Mouse (Mus musculus): Measurements from ENCODE around the gene Lancl3. TPM values are rescaled to one million over a fixed set of nuclear protein-coding genes. Genes with fewer than 3 reads are reported as not detected.
A peak's percentile ranks its signal among the peaks of the same experiment; 100 is the strongest.

Gene Lancl3
- polyA plus RNA-seq, 1 experiment from 2014 or later = 2.9 TPM

DNA sequence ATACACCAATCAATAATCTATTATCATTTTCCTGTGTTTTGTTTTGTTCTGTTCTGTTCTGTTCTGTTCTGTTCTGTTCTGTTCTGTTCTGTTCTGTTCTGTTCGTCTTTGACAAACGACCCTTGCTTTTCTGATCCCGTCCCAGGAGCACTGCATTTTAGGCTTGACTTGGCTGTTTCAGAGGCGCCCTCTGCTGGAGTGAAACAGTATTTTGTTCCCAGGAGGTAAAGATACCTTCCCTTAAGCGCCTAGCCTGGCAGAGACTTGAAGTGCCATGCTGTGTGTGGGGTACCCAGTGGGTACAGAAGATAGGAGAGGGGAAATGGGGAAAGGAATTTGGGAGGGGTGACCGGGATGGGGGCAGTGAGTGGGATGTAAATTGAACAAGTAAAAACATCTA is 21.5 kb downstream of the Lancl3 start:
- WGBS = 35% methylated on average over 6 of the region's 6 CpGs
- Histone ChIP-seq H3K27ac (ENCODE audit: low read depth, low read length) (no peak overlapping the region), H3K4me2 (ENCODE audit: low read length) (no peak overlapping the region), H3K36me3 (ENCODE audit: control insufficient read depth, insufficient read depth, low read length) (no peaks in the 10 kb centered on the region), H3K27me3 (replicated peaks; ENCODE audit: control insufficient read depth, insufficient read depth, low read length) (no peaks in the 10 kb centered on the region), H3K4me1 (ENCODE audit: control insufficient read depth, insufficient read depth, low read length) (no peaks in the 10 kb centered on the region), H3K9me3 (replicated peaks; ENCODE audit: control insufficient read depth, low read length) (no peaks in the 10 kb centered on the region), H3K4me3 (ENCODE audit: low read depth, low read length) (no peak overlapping the region), H3K9ac (ENCODE audit: low read length) (no peak overlapping the region)
- no peak for ATAC-seq
- DNase-seq (ENCODE audit: low spot score) = peak; percentile 59

DNA sequence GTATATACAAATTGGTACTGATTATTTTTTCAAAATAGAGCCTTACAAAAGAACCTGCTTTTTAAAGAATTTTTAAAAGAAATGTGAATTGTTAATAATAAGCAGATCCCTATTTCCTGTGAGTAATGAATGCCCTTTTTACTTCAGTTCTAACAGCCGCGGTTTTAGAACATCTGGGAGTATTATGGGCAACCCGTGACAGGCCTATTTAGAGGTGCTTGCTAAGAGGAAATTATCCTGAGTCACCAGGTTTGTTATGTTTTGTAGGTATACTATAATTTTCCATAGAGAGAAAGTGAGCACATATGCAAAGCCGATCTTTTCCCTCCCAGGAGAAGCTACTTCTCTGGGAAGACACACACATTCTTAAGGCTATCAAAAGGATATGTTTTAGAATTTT is 22.0 kb downstream of the Lancl3 start:
- H3K9ac ChIP-seq (ENCODE audit: low read length) = no peak overlapping the region
- 81% methylated on average over 4 of the region's 4 CpGs for WGBS
- H3K4me2 ChIP-seq (ENCODE audit: low read length) = no peak overlapping the region
- no peak overlapping the region for H3K27ac ChIP-seq (ENCODE audit: low read depth, low read length)
- no peaks in the 10 kb centered on the region for H3K36me3 ChIP-seq (ENCODE audit: control insufficient read depth, insufficient read depth, low read length)
- DNase-seq (ENCODE audit: low spot score) (no peak), ATAC-seq (no peak)
- H3K4me1 ChIP-seq (ENCODE audit: control insufficient read depth, insufficient read depth, low read length) = no peaks in the 10 kb centered on the region
- H3K9me3 ChIP-seq (replicated peaks; ENCODE audit: control insufficient read depth, low read length) = no peaks in the 10 kb centered on the region
- no peak overlapping the region for H3K4me3 ChIP-seq (ENCODE audit: low read depth, low read length)
- no peaks in the 10 kb centered on the region for H3K27me3 ChIP-seq (replicated peaks; ENCODE audit: control insufficient read depth, insufficient read depth, low read length)

DNA sequence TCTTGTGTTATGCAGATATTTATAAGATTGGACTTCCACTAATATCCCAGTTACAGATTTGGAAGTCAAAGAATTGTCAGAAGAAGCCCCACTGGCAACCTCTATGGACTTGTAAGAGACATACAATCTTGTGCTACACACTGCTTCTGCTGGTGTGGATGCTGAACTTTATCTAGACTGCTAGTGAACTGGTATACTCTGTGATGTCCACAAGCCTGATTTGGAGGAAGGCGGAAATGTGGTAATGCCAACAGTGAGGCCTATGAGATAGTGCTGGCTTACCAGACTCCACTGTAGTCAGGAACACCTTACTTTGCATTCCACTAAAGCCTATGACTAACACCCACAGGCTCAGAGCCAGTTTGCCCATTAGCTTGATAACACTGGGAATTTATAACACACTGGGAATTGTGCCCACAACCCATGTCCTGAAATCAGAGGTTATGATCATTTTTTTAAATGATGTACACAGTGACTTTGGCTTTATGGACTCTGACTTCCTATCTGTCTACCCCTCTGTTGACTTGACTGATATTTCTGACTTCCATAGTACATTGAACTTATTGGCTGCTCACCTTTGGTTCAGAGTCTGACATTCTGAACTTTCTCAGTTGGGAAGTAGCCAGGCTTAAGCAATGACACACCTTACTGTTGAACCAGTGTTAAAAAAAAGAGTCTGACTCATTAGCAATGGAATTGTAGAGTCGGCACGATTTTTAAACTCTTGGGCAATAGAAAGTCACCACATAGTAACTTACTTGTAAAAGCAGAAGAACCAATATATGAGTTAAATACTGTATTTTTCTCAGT is 22.9 kb downstream of the Lancl3 start:
- ATAC-seq = no peak
- no peak overlapping the region for H3K27ac ChIP-seq (ENCODE audit: low read depth, low read length)
- no peaks in the 10 kb centered on the region for H3K27me3 ChIP-seq (replicated peaks; ENCODE audit: control insufficient read depth, insufficient read depth, low read length)
- no peaks in the 10 kb centered on the region for H3K4me1 ChIP-seq (ENCODE audit: control insufficient read depth, insufficient read depth, low read length)
- no peak for DNase-seq (ENCODE audit: low spot score)
- WGBS = 92% methylated on average over 3 of the region's 3 CpGs
- H3K9ac ChIP-seq (ENCODE audit: low read length) = no peak overlapping the region
- no peak overlapping the region for H3K4me2 ChIP-seq (ENCODE audit: low read length)
- no peaks in the 10 kb centered on the region for H3K9me3 ChIP-seq (replicated peaks; ENCODE audit: control insufficient read depth, low read length)
- no peaks in the 10 kb centered on the region for H3K36me3 ChIP-seq (ENCODE audit: control insufficient read depth, insufficient read depth, low read length)
- H3K4me3 ChIP-seq (ENCODE audit: low read depth, low read length) = no peak overlapping the region

DNA sequence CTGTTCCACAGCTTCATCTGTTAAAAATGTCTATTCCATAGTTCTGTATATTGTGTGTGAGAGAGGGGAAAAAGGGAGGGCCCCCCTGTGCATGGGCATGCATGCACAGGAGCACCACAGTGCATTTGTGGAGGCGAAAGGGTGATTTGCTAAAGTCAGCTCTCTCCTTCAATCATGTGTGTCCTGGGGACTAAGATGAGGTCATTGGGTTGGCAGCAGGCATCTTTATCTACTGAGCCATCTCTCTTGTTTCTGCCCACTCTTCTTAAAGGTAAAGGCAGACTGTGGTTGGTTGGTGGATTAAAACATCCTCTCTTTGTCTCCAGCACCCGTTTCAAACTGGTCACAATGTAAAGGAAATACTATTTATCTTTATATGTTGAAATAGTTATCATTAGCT is 27.4 kb downstream of the Lancl3 start:
- no peaks in the 10 kb centered on the region for H3K36me3 ChIP-seq (ENCODE audit: control insufficient read depth, insufficient read depth, low read length)
- no peak overlapping the region for H3K4me3 ChIP-seq (ENCODE audit: low read depth, low read length)
- DNase-seq (ENCODE audit: low spot score) = no peak
- no peaks in the 10 kb centered on the region for H3K9me3 ChIP-seq (replicated peaks; ENCODE audit: control insufficient read depth, low read length)
- no peaks in the 10 kb centered on the region for H3K4me1 ChIP-seq (ENCODE audit: control insufficient read depth, insufficient read depth, low read length)
- no peak overlapping the region for H3K9ac ChIP-seq (ENCODE audit: low read length)
- H3K4me2 ChIP-seq (ENCODE audit: low read length) = no peak overlapping the region
- no peak for ATAC-seq
- no peak overlapping the region for H3K27ac ChIP-seq (ENCODE audit: low read depth, low read length)
- 78% methylated on average over 2 of the region's 2 CpGs for WGBS
- H3K27me3 ChIP-seq (replicated peaks; ENCODE audit: control insufficient read depth, insufficient read depth, low read length) = no peaks in the 10 kb centered on the region

DNA sequence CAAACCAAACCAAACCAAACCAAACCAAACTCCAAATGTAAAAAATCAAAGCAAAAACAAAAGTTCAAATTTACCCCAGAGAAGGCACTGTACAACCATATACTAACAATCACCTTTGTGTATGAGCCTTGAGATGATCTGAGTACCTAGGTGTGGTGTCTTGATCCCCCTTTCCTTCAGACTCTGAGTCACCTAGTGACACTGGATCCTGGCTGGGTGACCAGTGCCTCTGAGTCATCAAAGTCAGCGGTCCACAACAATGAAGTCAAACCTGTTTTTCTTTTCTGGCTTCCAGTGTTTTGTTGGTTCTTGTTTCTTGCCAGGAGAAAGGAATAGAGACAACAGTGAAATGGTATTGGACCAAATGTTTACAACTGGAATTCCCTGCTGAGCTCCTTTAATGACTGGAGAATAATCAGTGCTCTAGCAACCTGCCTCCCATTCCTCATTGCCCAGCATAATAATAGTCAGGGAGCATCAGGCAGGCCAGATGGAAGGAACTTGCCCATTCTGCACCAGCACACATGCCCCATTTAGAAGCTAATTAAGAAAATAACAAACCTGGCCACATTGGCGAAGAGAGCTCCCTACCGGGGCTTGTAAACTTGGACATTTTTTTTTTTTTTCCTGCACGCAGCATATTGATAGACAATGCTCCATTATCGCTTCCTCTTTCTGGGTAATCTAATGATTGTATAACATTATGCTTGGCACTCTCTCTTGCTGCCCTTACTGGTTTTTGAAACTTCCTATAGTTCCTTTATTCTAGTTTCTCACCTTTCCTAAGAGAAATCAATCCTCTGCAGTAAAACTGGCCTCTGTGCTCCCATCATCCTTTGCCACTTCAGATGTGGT is 41.3 kb downstream of the Lancl3 start:
- H3K4me1 ChIP-seq (ENCODE audit: control insufficient read depth, insufficient read depth, low read length) = no peaks in the 10 kb centered on the region
- 52% methylated on average over 5 of the region's 5 CpGs for WGBS
- no peak overlapping the region for H3K4me2 ChIP-seq (ENCODE audit: low read length)
- H3K36me3 ChIP-seq (ENCODE audit: control insufficient read depth, insufficient read depth, low read length) = no peaks in the 10 kb centered on the region
- H3K27me3 ChIP-seq (replicated peaks; ENCODE audit: control insufficient read depth, insufficient read depth, low read length) = no peaks in the 10 kb centered on the region
- H3K9me3 ChIP-seq (replicated peaks; ENCODE audit: control insufficient read depth, low read length) = no peaks in the 10 kb centered on the region
- no peak overlapping the region for H3K27ac ChIP-seq (ENCODE audit: low read depth, low read length)
- no peak overlapping the region for H3K4me3 ChIP-seq (ENCODE audit: low read depth, low read length)
- no peak overlapping the region for H3K9ac ChIP-seq (ENCODE audit: low read length)
- ATAC-seq (peak; percentile 64; the same call in 1 of the 2 replicates), DNase-seq (ENCODE audit: low spot score) (peak; percentile 56)

DNA sequence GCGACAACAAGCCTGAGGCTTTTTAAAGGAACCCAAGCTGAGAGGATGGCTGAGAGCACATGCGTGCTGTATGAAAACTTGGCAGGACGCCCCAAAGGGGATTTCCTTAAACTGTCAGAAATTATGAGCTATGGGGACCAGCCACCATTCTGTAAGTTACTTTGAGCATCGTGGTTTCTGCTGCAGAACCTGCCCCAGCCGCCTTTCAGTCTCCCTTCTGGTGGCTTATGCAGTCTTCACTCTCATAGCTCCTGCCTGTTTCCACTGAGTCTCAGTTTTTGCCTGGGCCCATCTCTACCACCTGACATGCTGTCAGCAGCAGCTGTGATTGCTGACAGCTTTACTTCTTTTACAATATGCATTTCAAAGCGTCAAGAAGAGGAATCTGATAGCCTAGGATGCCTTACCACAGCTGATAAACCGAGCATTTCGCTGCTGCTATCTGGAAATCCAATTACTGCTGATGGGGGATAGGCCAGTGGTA is 43.7 kb downstream of the Lancl3 start:
- H3K9me3 ChIP-seq (replicated peaks; ENCODE audit: control insufficient read depth, low read length) = no peaks in the 10 kb centered on the region
- DNase-seq (ENCODE audit: low spot score) = peak; percentile 67
- no peak overlapping the region; the same call in 1 of the 2 replicates for H3K27ac ChIP-seq (ENCODE audit: low read depth, low read length)
- no peaks in the 10 kb centered on the region for H3K4me1 ChIP-seq (ENCODE audit: control insufficient read depth, insufficient read depth, low read length)
- WGBS = 53% methylated on average over 8 of the region's 8 CpGs
- H3K9ac ChIP-seq (ENCODE audit: low read length) = no peak overlapping the region
- no peaks in the 10 kb centered on the region for H3K27me3 ChIP-seq (replicated peaks; ENCODE audit: control insufficient read depth, insufficient read depth, low read length)
- no peaks in the 10 kb centered on the region for H3K36me3 ChIP-seq (ENCODE audit: control insufficient read depth, insufficient read depth, low read length)
- no peak overlapping the region for H3K4me2 ChIP-seq (ENCODE audit: low read length)
- peak; percentile 59 for ATAC-seq
- H3K4me3 ChIP-seq (ENCODE audit: low read depth, low read length) = no peak overlapping the region

DNA sequence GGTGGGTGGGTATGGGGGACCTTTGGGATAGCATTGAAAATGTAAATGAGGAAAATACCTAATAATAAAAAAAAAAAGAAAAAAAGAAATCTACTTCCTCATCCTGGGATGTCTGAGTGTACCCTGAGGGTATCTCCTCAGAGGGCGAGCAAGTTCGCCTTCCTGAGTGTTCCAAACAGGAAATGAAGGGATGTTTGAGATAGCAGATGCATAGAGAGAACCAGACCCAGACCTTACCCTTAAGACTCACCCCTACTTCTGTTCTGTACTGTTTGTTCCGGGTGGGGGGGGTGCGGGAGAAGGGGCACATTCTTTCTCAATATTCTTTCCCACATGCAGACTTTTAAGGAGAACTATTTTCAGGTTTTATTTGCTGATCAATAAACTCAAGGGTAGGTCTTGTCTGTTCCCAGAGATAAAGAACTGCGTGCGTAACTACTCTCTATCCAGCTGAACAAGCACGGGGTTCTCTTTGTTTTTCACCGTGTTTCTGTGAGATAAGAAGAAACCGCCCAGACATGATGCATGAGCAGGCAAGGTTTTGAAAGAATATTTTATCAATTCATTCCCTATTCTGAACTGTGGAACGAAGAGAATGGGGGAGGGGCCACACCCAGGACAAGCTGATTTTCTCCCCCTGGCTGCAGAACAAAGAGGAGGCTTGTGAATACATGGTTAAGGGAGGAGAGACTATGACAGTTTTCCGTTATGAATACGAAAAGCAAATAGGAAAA is 45.1 kb downstream of the Lancl3 start:
- H3K9ac ChIP-seq (ENCODE audit: low read length) = no peak overlapping the region
- DNase-seq (ENCODE audit: low spot score) = peak; percentile 34
- no peaks in the 10 kb centered on the region for H3K36me3 ChIP-seq (ENCODE audit: control insufficient read depth, insufficient read depth, low read length)
- H3K4me2 ChIP-seq (ENCODE audit: low read length) = no peak overlapping the region
- no peak overlapping the region for H3K27ac ChIP-seq (ENCODE audit: low read depth, low read length)
- 60% methylated on average over 12 of the region's 12 CpGs for WGBS
- H3K4me1 ChIP-seq (ENCODE audit: control insufficient read depth, insufficient read depth, low read length) = no peaks in the 10 kb centered on the region; the same call in 1 of the 2 replicates
- no peak overlapping the region for H3K4me3 ChIP-seq (ENCODE audit: low read depth, low read length)
- H3K9me3 ChIP-seq (replicated peaks; ENCODE audit: control insufficient read depth, low read length) = no peaks in the 10 kb centered on the region
- ATAC-seq = no peak
- no peaks in the 10 kb centered on the region for H3K27me3 ChIP-seq (replicated peaks; ENCODE audit: control insufficient read depth, insufficient read depth, low read length)

DNA sequence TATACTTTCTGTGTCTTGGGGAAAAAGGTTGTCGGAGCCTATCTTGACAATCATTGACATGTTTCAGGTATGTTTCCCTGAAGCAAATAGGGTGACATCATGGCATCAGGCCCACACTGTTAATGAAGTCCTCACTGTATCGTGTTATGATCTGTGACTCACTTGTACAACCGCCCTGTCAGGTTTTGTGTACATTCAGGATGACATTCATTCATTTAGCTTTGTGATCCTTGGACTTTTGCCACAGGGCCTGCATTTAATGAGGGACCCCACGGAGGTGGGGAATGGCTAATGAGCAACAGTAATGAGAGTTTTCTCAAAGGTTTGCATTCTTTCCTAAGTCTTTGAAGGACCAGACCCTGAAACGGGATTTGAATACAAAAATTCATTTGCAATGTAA is 49.2 kb downstream of the Lancl3 start:
- Histone ChIP-seq H3K36me3 (ENCODE audit: control insufficient read depth, insufficient read depth, low read length) (no peaks in the 10 kb centered on the region), H3K4me2 (ENCODE audit: low read length) (no peak overlapping the region), H3K4me1 (ENCODE audit: control insufficient read depth, insufficient read depth, low read length) (no peaks in the 10 kb centered on the region; the same call in 1 of the 2 replicates), H3K27me3 (replicated peaks; ENCODE audit: control insufficient read depth, insufficient read depth, low read length) (no peaks in the 10 kb centered on the region), H3K27ac (ENCODE audit: low read depth, low read length) (no peak overlapping the region; the same call in 1 of the 2 replicates), H3K9ac (ENCODE audit: low read length) (no peak overlapping the region), H3K9me3 (replicated peaks; ENCODE audit: control insufficient read depth, low read length) (no peaks in the 10 kb centered on the region), H3K4me3 (ENCODE audit: low read depth, low read length) (no peak overlapping the region)
- DNase-seq (ENCODE audit: low spot score) = peak; percentile 86
- WGBS = 35% methylated on average over 5 of the region's 5 CpGs
- ATAC-seq = peak; percentile 86
